Mouse (Mus musculus) frontal cortex, postnatal 36 days (tissue): ENCODE measurements around the gene Fgf23.

Source experiments
- DNase-seq, 2 experiments: peaks; one replicate each; pipeline ENCODE4 v3.0.0; 2022; ENCODE audit warnings: low spot score in 2 of 2

The Fgf23 gene

GRCm38 (mm10) chr6:127072817-127073216, at the start of gene Fgf23:
Fgf23 (plus strand) TSS chr6:127072902.
- DNase-seq = no peak

GRCm38 (mm10) chr6:127024836-127025235, 47.9 kb upstream of the Fgf23 start:
- no peak for DNase-seq

GRCm38 (mm10) chr6:127034760-127035159, 37.9 kb upstream of the Fgf23 start:
- peak in 1 of 2 experiments; percentile 3 for DNase-seq

GRCm38 (mm10) chr6:127044909-127045308, 27.8 kb upstream of the Fgf23 start:
- no peak for DNase-seq

GRCm38 (mm10) chr6:127050847-127051246, 21.9 kb upstream of the Fgf23 start:
- DNase-seq = no peak

- no peak for DNase-seq
Measured at GRCm38 (mm10) chr6:127056990-127057588, 15.6 kb upstream of the Fgf23 start.

GRCm38 (mm10) chr6:127059975-127060374, 12.7 kb upstream of the Fgf23 start:
- no peak for DNase-seq

GRCm38 (mm10) chr6:127063915-127064314, 8.8 kb upstream of the Fgf23 start:
- DNase-seq = peak in 1 of 2 experiments; percentile 7

GRCm38 (mm10) chr6:127064815-127065214, 7.9 kb upstream of the Fgf23 start:
- no peak for DNase-seq

GRCm38 (mm10) chr6:127079867-127080731, 7.4 kb downstream of the Fgf23 start:
- peak; percentile 77 to 87 for DNase-seq

- DNase-seq = no peak
Measured at GRCm38 (mm10) chr6:127081820-127082219, 9.1 kb downstream of the Fgf23 start.

GRCm38 (mm10) chr6:127086739-127087138, 14.0 kb downstream of the Fgf23 start:
- peak; percentile 43 to 71 for DNase-seq

- DNase-seq = no peak
Measured at GRCm38 (mm10) chr6:127094565-127094964, 21.9 kb downstream of the Fgf23 start.

- DNase-seq = no peak
Measured at GRCm38 (mm10) chr6:127103506-127104275, 31.0 kb downstream of the Fgf23 start.

GRCm38 (mm10) chr6:127104396-127105029, 31.8 kb downstream of the Fgf23 start:
- no peak for DNase-seq

GRCm38 (mm10) chr6:127105107-127105506, 32.4 kb downstream of the Fgf23 start:
- DNase-seq = peak in 1 of 2 experiments; percentile 38

GRCm38 (mm10) chr6:127106189-127106588, 33.5 kb downstream of the Fgf23 start:
- peak in 1 of 2 experiments; percentile 43 for DNase-seq

- no peak for DNase-seq
Measured at GRCm38 (mm10) chr6:127106726-127107125, 34.0 kb downstream of the Fgf23 start.

- no peak for DNase-seq
Measured at GRCm38 (mm10) chr6:127107413-127107812, 34.7 kb downstream of the Fgf23 start.

GRCm38 (mm10) chr6:127108368-127109060, 35.8 kb downstream of the Fgf23 start:
- DNase-seq = no peak

GRCm38 (mm10) chr6:127109402-127109930, 36.8 kb downstream of the Fgf23 start, which contains the start of gene Tigar:
Tigar (minus strand) TSS chr6:127109557.
- peak; percentile 92 to 96 for DNase-seq
